Mouse (Mus musculus): Measurements from ENCODE around the gene Ror1.

GRCm38 (mm10) chr4:100291015-100291651, 195.5 kb downstream of the Ror1 start:
- TF ChIP-seq ZC3H11A (IDR thresholded peaks at IDR 0.05; ENCODE audit: borderline replicate concordance, low read depth, low read length), result no peak
- no peak for TF ChIP-seq HCFC1 (IDR thresholded peaks at IDR 0.05; ENCODE audit: borderline replicate concordance, insufficient read depth, low read length)
- TF ChIP-seq MAFK (IDR thresholded peaks at IDR 0.05; ENCODE audit: insufficient read depth, low read depth, low read length), result no peak
